Mouse (Mus musculus) neural tube, embryonic 12.5 days (tissue): Measurements from ENCODE around the gene Fam19a1. TPM values are rescaled to one million over a fixed set of nuclear protein-coding genes. Genes with fewer than 3 reads are reported as not detected.

Experiments
- ATAC-seq: fragments of 200-750 bp; cut with Nextera tagmentation; 2 replicates; pipeline ENCODE4 v1.8.0; 2017; ENCODE audit warnings: low read depth, mild to moderate bottlenecking, moderate TSS enrichment, moderate library complexity; ENCODE audit not compliant: low FRiP score
- H3K27ac ChIP-seq: fragments of 300-500 bp; sonication (generic); 2 replicates; pipeline ENCODE4 v1.5.1; 2016
- H3K27me3 ChIP-seq: fragments of 300-500 bp; sonication (generic); replicated peaks from 2 replicates; pipeline ENCODE4 v1.6.1; 2016; ENCODE audit warnings: mild to moderate bottlenecking
- H3K36me3 ChIP-seq: fragments of 300-500 bp; sonication (generic); 2 replicates; pipeline ENCODE4 v1.6.1; 2016; ENCODE audit warnings: mild to moderate bottlenecking
- H3K4me1 ChIP-seq: fragments of 300-500 bp; sonication (generic); 2 replicates; pipeline ENCODE4 v1.6.1; 2016
- H3K4me2 ChIP-seq: fragments of 300-500 bp; sonication (generic); replicated peaks from 2 replicates; pipeline ENCODE4 v1.6.1; 2016; ENCODE audit warnings: mild to moderate bottlenecking
- H3K4me3 ChIP-seq: fragments of 300-500 bp; sonication (generic); 2 replicates; pipeline ENCODE4 v1.5.1; 2016
- H3K9ac ChIP-seq: fragments of 300-500 bp; sonication (generic); 2 replicates; pipeline ENCODE4 v1.6.1; 2016; ENCODE audit warnings: mild to moderate bottlenecking
- H3K9me3 ChIP-seq: fragments of 300-500 bp; sonication (generic); 2 replicates; pipeline ENCODE4 v1.6.1; 2016; ENCODE audit warnings: mild to moderate bottlenecking
- WGBS: fragments of 180-500 bp; shearing (Covaris S2); methylation state at CpG from one replicate; pipeline ENCODE4 v1.1.7; 2016; 5-methylcytosine and 5-hydroxymethylcytosine counted together
- polyA plus RNA-seq: library from polyadenylated mRNA; unstranded; fragments of >200 nt; fragmentation: Nextera tagmentation; extraction: Ambion mirVana; gene quantifications from 2 replicates; pipeline ENCODE4 v1.2.1, GENCODE M21; 2016

Gene Fam19a1
- polyA plus RNA-seq, 1 experiment from 2014 or later = 5.8 TPM

DNA sequence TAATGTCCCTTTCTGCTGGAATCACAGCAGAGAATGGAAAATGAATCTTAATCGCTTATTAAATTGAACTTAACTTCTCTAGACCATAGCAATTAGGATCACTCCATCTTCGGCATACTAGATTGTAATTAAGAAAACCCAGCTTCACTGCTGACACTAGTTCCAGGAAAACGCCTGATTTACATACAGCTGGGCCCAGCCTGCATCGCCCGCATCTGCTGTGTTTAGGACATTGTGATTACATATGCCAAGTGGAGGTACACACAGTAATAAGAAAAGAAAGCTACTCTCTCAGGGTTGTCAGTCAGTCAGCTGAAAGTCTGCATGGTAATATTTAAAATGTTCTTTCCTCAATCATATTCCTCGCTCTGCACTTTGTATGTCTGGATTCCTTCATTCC is 518.6 kb downstream of the Fam19a1 start:
- no peaks in the 10 kb centered on the region for H3K27me3 ChIP-seq
- H3K4me2 ChIP-seq = no peak overlapping the region
- H3K27ac ChIP-seq = no peak overlapping the region
- no peaks in the 10 kb centered on the region for H3K9me3 ChIP-seq
- peak; percentile 79 for ATAC-seq
- H3K4me3 ChIP-seq = no peak overlapping the region
- H3K9ac ChIP-seq = no peak overlapping the region
- H3K4me1 ChIP-seq = no peaks in the 10 kb centered on the region
- H3K36me3 ChIP-seq = no peaks in the 10 kb centered on the region
- WGBS = 68% methylated on average over 6 of the region's 6 CpGs

DNA sequence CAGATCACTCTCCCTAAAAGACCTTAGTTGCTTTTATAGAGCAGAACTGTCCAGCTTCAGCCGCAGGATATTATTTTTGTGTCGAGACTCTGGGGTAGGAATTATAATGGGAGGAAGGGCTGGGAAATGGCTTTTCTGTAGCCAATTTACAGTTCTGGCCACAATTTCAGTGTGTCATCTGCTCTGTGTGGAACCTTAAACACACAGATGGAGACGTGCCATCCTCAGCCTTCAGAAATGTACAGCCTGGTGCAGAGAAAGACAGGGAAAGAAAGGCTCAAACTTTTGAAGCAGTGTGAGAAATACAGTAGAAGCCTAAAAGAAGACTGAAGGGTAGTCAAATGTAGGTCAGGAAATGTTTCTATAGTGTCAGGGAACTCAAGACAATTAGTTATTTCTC is 519.3 kb downstream of the Fam19a1 start:
- WGBS = 81% methylated on average over 3 of the region's 3 CpGs
- no peak for ATAC-seq
- no peaks in the 10 kb centered on the region for H3K9me3 ChIP-seq
- no peak overlapping the region for H3K27ac ChIP-seq
- no peak overlapping the region for H3K4me3 ChIP-seq
- no peak overlapping the region for H3K9ac ChIP-seq
- no peaks in the 10 kb centered on the region for H3K27me3 ChIP-seq
- H3K4me2 ChIP-seq = no peak overlapping the region
- no peaks in the 10 kb centered on the region for H3K4me1 ChIP-seq
- no peaks in the 10 kb centered on the region for H3K36me3 ChIP-seq

DNA sequence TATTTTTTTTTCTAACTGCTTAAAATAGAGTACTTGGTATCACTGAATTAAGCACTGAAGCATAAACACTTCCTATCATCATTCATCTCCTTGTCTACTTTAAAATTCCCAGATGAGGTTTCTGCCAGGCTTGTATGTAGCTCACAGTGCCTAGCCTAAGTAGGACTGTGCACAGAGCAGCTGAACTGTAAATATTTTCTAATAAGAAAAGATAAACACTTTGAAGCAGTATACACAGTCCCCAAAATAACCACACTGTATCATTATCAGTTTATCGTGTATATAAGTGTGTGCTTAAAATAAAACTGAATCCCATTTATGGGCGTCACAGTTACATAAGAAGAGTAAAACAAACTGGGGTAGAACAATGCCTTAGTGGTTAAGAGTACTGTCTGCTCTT is 522.7 kb downstream of the Fam19a1 start:
- Histone ChIP-seq H3K27me3 (no peaks in the 10 kb centered on the region), H3K4me2 (no peak overlapping the region), H3K27ac (no peak overlapping the region), H3K9ac (no peak overlapping the region), H3K36me3 (no peaks in the 10 kb centered on the region), H3K4me1 (no peaks in the 10 kb centered on the region), H3K4me3 (no peak overlapping the region), H3K9me3 (no peaks in the 10 kb centered on the region)
- 94% methylated on average over 2 of the region's 2 CpGs for WGBS
- ATAC-seq = no peak

DNA sequence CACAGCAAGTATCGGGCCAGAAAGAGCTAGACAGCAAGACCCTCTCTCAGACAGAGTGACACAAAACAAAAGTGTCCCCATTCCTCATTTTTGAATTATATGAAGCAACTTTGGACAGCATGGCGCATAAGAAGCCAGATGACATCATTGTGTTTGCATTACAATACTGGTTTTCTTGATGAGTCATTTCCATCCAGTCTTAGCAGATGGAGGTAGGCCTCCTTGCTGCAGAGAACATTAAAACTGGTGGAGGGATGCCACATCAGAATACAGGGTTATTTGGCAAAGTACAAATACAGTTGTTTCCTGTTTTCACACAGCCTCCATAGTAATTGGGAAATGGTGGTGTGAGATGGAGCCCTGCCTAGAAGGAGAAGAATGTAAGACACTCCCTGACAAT is 535.8 kb downstream of the Fam19a1 start:
- no peaks in the 10 kb centered on the region for H3K27me3 ChIP-seq
- H3K9ac ChIP-seq = no peak overlapping the region
- no peaks in the 10 kb centered on the region for H3K4me1 ChIP-seq
- H3K4me3 ChIP-seq = no peak overlapping the region
- no peak overlapping the region for H3K27ac ChIP-seq
- H3K4me2 ChIP-seq = no peak overlapping the region
- H3K36me3 ChIP-seq = no peaks in the 10 kb centered on the region
- H3K9me3 ChIP-seq = no peaks in the 10 kb centered on the region
- 91% methylated on average over 2 of the region's 2 CpGs for WGBS
- ATAC-seq = no peak

DNA sequence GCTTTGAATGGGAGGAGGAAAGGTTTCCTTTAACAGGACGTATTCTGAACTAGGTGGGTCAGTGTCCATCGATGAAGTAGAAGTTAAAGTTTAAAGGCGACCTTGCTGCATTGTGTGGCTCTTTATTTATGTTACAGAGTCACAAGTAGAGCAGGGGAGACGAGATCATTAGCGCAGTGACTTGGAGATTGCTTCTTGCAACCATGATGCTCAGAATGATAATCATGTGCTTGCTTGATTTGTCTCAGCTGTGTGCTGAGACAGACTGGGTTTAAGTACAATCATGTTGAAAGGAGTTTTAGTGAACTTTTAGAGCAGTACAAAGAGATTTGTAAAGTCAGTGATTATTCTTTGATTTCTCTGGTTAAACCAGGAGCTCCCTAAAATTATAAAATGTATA is 536.3 kb downstream of the Fam19a1 start:
- Histone ChIP-seq H3K27me3 (no peaks in the 10 kb centered on the region), H3K36me3 (no peaks in the 10 kb centered on the region), H3K9ac (no peak overlapping the region), H3K4me3 (no peak overlapping the region), H3K9me3 (no peaks in the 10 kb centered on the region), H3K4me2 (no peak overlapping the region), H3K4me1 (no peaks in the 10 kb centered on the region), H3K27ac (no peak overlapping the region)
- ATAC-seq = no peak
- WGBS = 86% methylated on average over 5 of the region's 5 CpGs

DNA sequence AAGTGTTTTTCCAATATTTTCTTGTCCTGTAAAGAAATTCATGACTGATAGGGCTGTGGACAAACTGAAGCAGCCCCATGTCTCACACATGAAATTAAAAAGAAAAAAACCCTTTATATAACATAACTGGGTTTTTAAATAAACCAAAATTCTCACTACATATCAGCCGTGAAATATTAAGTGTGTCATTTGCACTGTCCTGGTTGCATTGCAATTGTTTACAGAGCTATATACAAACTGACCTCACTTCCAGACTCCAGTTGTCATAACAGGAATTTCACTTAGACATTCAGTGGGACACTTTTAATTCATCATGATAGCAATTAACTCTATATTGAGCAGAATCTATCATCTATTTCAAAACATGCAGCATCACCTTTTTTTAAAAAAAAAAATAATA is 553.4 kb downstream of the Fam19a1 start:
- Histone ChIP-seq H3K36me3 (no peaks in the 10 kb centered on the region), H3K4me3 (no peak overlapping the region), H3K9ac (no peak overlapping the region), H3K4me1 (no peaks in the 10 kb centered on the region), H3K9me3 (no peaks in the 10 kb centered on the region), H3K4me2 (no peak overlapping the region), H3K27me3 (no peaks in the 10 kb centered on the region), H3K27ac (no peak overlapping the region)
- ATAC-seq = no peak
- 98% methylated on average over 1 of the region's 1 CpGs for WGBS

DNA sequence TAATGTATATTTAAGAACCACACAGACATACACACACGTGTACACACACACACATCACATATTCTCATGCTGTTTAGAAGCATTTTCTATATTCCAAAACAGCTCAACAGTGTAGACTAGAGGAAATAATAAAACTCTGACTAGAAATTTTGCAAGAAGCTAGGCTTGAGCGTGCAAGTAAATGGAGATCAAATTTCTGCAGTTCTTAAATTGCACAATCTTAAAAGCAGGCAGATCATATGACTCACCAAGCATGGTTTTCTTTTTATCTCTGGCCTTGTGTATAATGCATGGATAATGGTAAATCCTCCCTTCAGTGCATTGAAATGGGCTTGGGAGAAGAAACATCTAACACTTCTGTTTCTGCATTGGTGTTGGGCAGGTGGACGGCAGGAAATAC is 564.9 kb downstream of the Fam19a1 start:
- Histone ChIP-seq H3K9me3 (no peaks in the 10 kb centered on the region), H3K4me1 (no peaks in the 10 kb centered on the region), H3K4me3 (no peak overlapping the region), H3K36me3 (no peaks in the 10 kb centered on the region), H3K9ac (no peak overlapping the region), H3K4me2 (no peak overlapping the region), H3K27ac (no peak overlapping the region), H3K27me3 (no peaks in the 10 kb centered on the region)
- 86% methylated on average over 3 of the region's 3 CpGs for WGBS
- no peak for ATAC-seq

Other genes with a start within 250 kb of the Fam19a1 start
- 0.10 TPM in 1 of 2 replicates, not detected in the other for gene 1700123L14Rik, start 53.1 kb downstream of the Fam19a1 start, polyA plus RNA-seq